ENCODE assay signal across 10 mouse cellular contexts in genomic region chr9:115908325-115908724, GRCm38 (mm10). TPM values are rescaled to one million over a fixed set of nuclear protein-coding genes. Genes with fewer than 3 reads are reported as not detected.
DNase-seq lines count a peak whose midpoint lies in the region; ATAC-seq and TF ChIP-seq lines count a peak whose summit lies in the region.
"Had no signal": no experiment of that assay in that cellular context is flagged by ENCODE, and none has a peak within 500 bp of the region (broad histone marks: within the 10 kb centered on the region; RNA-seq: fewer than 3 reads in every experiment).

No protein-coding gene starts in this region.

- TF ChIP-seq EP300 in liver, postnatal 0 days (IDR thresholded peaks at IDR 0.05; ENCODE audit: low read depth), result no peak

- TF ChIP-seq CTCF in liver, postnatal 0 days (IDR thresholded peaks at IDR 0.05; ENCODE audit: low read depth), result no peak

- no peak overlapping the region for H3K27ac ChIP-seq in liver, embryonic 12.5 days
- H3K27ac ChIP-seq in liver, postnatal 0 days (ENCODE audit: low read depth), result no peak overlapping the region
- no peak overlapping the region for H3K27ac ChIP-seq in embryonic facial prominence, embryonic 10.5 days (replicated peaks)
- H3K27ac ChIP-seq in limb, embryonic 12.5 days, result no peak overlapping the region

- WGBS in liver, embryonic 12.5 days (ENCODE audit: insufficient replicate concordance), result 12% methylated on average over 15 of the region's 15 CpGs
- WGBS in liver, postnatal 0 days (ENCODE audit: insufficient replicate concordance), result 12% methylated on average over 15 of the region's 15 CpGs
- 9% methylated on average over 15 of the region's 15 CpGs for WGBS in embryonic facial prominence, embryonic 10.5 days
- 8% methylated on average over 15 of the region's 15 CpGs for WGBS in limb, embryonic 12.5 days

- H3K9me3 ChIP-seq in liver, embryonic 12.5 days (replicated peaks), result no peaks in the 10 kb centered on the region
- H3K9me3 ChIP-seq in liver, postnatal 0 days (ENCODE audit: low read length), result no peaks in the 10 kb centered on the region
- H3K9me3 ChIP-seq in embryonic facial prominence, embryonic 10.5 days, result no peaks in the 10 kb centered on the region
- no peaks in the 10 kb centered on the region for H3K9me3 ChIP-seq in limb, embryonic 12.5 days

- H3K36me3 ChIP-seq in liver, embryonic 12.5 days, result no peaks in the 10 kb centered on the region
- H3K36me3 ChIP-seq in liver, postnatal 0 days (replicated peaks; ENCODE audit: insufficient read depth, low read length), result no peaks in the 10 kb centered on the region
- H3K36me3 ChIP-seq in embryonic facial prominence, embryonic 10.5 days (replicated peaks), result no peaks in the 10 kb centered on the region
- H3K36me3 ChIP-seq in limb, embryonic 12.5 days, result no peaks in the 10 kb centered on the region

- peak overlapping the region; percentile 22; the same call in 1 of the 2 replicates for H3K4me2 ChIP-seq in liver, embryonic 12.5 days
- no peak overlapping the region; the same call in 1 of the 2 replicates for H3K4me2 ChIP-seq in liver, postnatal 0 days (ENCODE audit: low read depth, low read length)
- peak overlapping the region; percentile 44 for H3K4me2 ChIP-seq in limb, embryonic 12.5 days

- no peak overlapping the region for H3K9ac ChIP-seq in liver, embryonic 12.5 days
- H3K9ac ChIP-seq in liver, postnatal 0 days (replicated peaks), result no peak overlapping the region
- H3K9ac ChIP-seq in limb, embryonic 12.5 days (replicated peaks), result no peak overlapping the region

- peaks cover 3% of the 10 kb centered on the region; the same call in 1 of the 2 replicates for H3K4me1 ChIP-seq in liver, embryonic 12.5 days
- no peaks in the 10 kb centered on the region for H3K4me1 ChIP-seq in liver, postnatal 0 days (ENCODE audit: insufficient read depth)
- peaks cover 11% of the 10 kb centered on the region; the same call in 1 of the 2 replicates for H3K4me1 ChIP-seq in embryonic facial prominence, embryonic 10.5 days
- H3K4me1 ChIP-seq in limb, embryonic 12.5 days (replicated peaks), result peaks cover 11% of the 10 kb centered on the region

- H3K4me3 ChIP-seq in liver, embryonic 12.5 days, result no peak overlapping the region
- H3K4me3 ChIP-seq in liver, postnatal 0 days (ENCODE audit: low read depth, low read length), result no peak overlapping the region
- H3K4me3 ChIP-seq in embryonic facial prominence, embryonic 10.5 days, result peak overlapping the region; percentile 28; the same call in 1 of the 2 replicates
- peak overlapping the region; percentile 11; the same call in 1 of the 2 replicates for H3K4me3 ChIP-seq in limb, embryonic 12.5 days (replicated peaks)

- no peak for ATAC-seq in liver, embryonic 12.5 days
- ATAC-seq in liver, postnatal 0 days, result no peak
- no peak for ATAC-seq in limb, embryonic 12.5 days (ENCODE audit: insufficient number of reproducible peaks, insufficient read depth, low FRiP score, low TSS enrichment, low read depth)
- ATAC-seq: intestine, embryonic 16.5 days had no signal

- DNase-seq in gastrocnemius, postnatal 10 days, result peak; percentile 18
- DNase-seq in gastrocnemius, adult 18-20 months (ENCODE audit: low spot score), result no peak
- no peak for DNase-seq in liver, postnatal 0 days
- peak; percentile 28 for DNase-seq in embryonic facial prominence, embryonic 10.5 days (ENCODE audit: low spot score)
- DNase-seq in urinary bladder, postnatal 10 days (ENCODE audit: low spot score), result no peak
- no peak for DNase-seq in right cerebral cortex, postnatal 10 days (ENCODE audit: low spot score in 2 of 2)
- DNase-seq: cerebellum, adult 11 months had no signal

- 0 out of 2 replicates have a peak, but pooled peaks cover 4% of the 10 kb centered on the region for H3K27me3 ChIP-seq in liver, embryonic 12.5 days (replicated peaks)
- no peaks in the 10 kb centered on the region for H3K27me3 ChIP-seq in liver, postnatal 0 days (ENCODE audit: insufficient read depth, low read length)
- H3K27me3 ChIP-seq in embryonic facial prominence, embryonic 10.5 days (replicated peaks; ENCODE audit: low read depth, poor library complexity, severe bottlenecking), result peaks cover 10% of the 10 kb centered on the region; the same call in 1 of the 2 replicates
- peaks cover 3% of the 10 kb centered on the region; the same call in 1 of the 2 replicates for H3K27me3 ChIP-seq in limb, embryonic 12.5 days

RNA-seq across cellular contexts. Expression of gene Gadl1, which starts 0.9 kb away (rescaled TPM):
- total RNA-seq in gastrocnemius, postnatal 10 days (2021), result 10 to 100 TPM; 33.7 to 41.2 TPM
- total RNA-seq in gastrocnemius, adult 18-20 months (2021), result 1 to 10 TPM; 1.8 to 5.0 TPM
- polyA plus RNA-seq in liver, embryonic 12.5 days (2016; fragmentation: Nextera tagmentation; extraction: Ambion mirVana), result 0.25 and 0.38 TPM in 2 replicates
- 0.19 and 0.22 TPM in 2 replicates for polyA plus RNA-seq in liver, postnatal 0 days (2015; fragmentation: Nextera tagmentation; extraction: Ambion mirVana)
- polyA plus RNA-seq in embryonic facial prominence, embryonic 10.5 days (2016; fragmentation: Nextera tagmentation; extraction: Ambion mirVana), result 0.35 and 0.43 TPM in 2 replicates
- polyA plus RNA-seq in limb, embryonic 12.5 days (2016; fragmentation: Nextera tagmentation; extraction: Ambion mirVana), result 0.40 and 0.45 TPM in 2 replicates

Comparison
In these comparisons a context has a peak if more than half of its experiments do, and no peak if none do; other contexts are left out.
1. DNase-seq: peak in gastrocnemius, postnatal 10 days (single experiment) and embryonic facial prominence, embryonic 10.5 days (single experiment); none in gastrocnemius, adult 18-20 months (single experiment), liver, postnatal 0 days (single experiment), urinary bladder, postnatal 10 days (single experiment) and right cerebral cortex, postnatal 10 days (0 of 2).
2. H3K4me3 ChIP-seq: peak in embryonic facial prominence, embryonic 10.5 days (single experiment) and limb, embryonic 12.5 days (single experiment); none in liver, embryonic 12.5 days (single experiment) and liver, postnatal 0 days (single experiment).